Mouse (Mus musculus) cerebellum, postnatal 10 days (tissue): ENCODE data around the gene Rab35.

Experiments
- DNase-seq, 2 experiments: peaks; one replicate each; pipeline ENCODE4 v3.0.0; 2021; ENCODE audit warnings: mixed read lengths in 2 of 2

The Rab35 gene

DNA sequence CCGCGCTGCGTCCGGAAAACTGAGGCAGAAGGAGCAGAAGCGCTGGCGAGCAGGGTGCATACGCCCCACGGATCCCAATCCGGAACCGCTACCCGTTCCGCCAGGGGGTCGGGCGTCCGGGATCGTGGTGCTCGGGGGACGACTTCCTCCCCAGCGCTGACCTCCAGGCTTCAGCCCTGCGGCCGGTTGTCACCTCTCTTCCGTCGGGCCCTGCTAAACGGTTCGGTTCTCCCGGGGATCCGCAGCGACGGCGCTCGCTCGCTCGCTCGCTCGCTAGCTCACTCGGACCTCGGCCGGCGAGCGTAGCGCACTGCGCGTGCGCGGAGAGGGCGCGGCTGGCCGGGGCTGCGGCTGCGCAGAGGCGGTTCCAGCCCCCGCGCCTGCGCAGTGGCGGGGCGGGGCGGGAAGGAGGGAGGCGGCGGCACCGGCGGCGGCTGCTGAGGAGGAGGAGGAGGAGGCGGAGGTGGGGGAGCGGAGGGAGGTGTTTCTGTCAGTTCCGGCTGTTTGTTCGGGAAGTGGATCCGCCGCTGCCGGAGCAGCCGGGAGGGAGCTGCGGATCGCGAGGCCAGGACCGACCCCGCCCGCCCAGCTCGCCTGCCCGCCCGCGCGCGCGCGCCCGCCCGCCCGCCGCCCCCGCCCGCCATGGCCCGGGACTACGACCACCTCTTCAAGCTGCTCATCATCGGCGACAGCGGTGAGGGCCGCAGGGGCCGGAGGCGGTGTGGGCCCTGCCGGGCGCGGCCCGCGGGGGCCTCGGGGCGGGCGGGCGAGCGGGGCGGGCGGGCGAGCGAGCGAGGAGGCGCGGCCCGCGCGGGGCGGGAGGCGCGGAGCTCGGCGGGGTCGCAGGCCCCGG is at the start of gene Rab35:
Gene Rab35 (plus strand): TSS at position 404 of the 853 bp plus-strand sequence.
- DNase-seq, result peak; percentile 95 to 98

DNA sequence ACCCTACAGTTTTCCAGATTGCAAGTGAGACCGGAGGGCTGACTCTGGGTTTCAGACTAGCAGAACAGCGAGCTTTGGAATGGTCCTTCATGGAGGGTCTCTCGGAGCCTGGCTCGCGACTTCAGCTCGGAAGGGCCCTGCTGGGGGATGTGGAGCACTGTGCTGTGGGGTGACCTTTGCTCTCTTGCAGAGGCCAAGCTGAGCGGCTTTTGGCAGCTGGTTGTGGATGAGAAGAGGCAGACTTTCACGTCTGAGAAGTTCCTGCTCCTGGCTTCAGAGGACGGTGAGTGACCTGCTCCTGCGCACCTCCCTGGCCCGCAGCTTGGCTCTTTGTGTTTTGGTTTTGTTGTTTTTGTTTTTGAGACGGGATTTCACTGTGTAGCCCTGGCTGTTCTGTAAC is 46.1 kb upstream of the Rab35 start:
- DNase-seq, result no peak

DNA sequence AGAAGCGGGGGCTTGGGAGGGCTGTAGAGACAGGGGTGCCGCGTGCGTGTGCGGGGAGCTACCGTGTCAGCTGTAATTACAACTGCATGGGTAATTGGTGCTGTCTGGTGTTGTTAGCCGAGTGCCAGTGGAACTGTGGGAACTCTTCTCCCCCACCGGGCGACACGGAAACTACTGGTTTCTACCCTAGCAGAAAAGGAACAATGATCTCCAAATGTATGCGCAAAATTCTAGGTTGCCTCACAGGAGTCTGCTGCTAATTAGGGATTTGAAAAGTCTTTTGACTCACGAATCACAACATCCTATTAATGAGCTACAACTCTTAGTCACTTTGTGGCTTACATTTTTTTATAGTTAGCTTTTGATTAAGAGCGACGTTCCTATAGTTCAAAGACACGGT is 45.5 kb upstream of the Rab35 start:
- no peak for DNase-seq

DNA sequence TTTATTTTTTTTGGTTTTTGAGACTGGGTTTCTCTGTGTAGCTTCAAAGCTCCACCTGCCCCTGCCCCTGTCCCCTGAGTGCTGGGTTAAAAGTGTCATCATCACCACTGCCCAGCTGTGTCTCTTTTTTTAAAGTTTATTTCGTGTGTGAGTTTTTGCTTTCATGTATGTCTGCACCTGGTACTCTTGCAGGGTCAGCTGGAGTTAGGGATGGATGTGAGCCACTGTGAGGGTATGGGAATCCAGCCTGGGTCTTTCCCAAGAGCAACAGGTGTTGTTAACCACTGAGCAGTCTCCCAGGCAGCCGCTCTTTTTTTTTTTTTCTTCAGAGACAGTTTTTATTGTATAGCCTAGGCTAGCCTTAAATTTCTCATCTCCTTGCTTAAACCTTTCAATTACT is 44.9 kb upstream of the Rab35 start:
- DNase-seq, result no peak

DNA sequence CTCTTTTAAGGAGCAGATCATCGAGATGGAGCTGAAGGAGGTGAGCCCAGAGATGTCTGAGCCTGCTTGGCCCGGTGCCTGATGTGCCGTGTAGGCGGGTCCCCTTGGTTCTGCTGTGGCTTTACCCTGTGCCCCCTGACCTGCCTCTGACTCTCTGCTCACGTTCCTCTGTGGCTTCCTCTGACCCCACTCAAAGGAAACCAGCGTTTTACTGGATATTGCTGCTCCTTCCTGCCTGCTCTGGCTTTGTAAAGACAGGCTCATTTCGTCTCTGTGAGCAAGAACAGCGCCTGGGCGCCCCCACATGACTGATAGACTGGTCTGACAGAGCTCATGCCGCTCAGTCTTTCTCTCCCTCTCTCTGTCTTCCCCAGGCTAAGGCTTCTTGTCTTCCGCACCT is 40.7 kb upstream of the Rab35 start:
- no peak for DNase-seq

DNA sequence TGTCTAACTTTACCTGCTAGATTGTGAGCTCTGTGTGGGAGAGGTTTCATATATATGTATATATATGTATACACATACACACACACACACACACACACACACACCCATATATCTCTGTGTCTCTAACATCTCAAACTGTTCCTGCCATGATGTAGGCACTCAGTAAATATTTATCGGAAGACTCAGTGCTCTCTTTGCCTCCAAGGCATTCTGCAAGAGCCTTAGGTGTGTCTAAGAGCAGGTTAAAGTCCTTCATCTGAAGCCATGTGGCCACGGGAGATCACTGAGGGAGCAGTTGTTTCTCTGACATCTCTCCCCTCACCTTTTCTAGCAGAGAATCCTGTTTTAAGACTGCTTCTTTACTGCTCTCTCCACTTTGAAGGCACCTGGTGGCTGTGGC is 40.2 kb upstream of the Rab35 start:
- no peak for DNase-seq

DNA sequence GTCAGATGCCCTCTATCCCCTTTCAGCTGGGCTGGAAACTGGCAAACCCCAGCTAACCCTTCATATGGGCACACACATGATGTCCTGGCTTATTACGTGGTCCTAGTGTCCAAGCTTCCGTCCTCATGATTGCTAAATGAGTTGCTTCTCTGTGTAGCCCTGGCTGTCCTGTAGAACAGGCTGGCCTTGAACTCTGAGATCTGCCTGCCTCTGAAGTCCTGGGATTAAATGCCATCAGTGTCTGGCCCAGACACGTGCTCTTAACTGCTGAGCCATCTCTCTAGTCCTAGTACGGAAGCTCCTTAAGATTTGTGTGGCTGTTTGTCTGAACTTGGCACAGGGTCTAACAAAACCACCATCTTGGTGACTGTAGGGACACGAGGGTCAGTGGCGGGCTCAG is 28.1 kb upstream of the Rab35 start:
- no peak for DNase-seq

DNA sequence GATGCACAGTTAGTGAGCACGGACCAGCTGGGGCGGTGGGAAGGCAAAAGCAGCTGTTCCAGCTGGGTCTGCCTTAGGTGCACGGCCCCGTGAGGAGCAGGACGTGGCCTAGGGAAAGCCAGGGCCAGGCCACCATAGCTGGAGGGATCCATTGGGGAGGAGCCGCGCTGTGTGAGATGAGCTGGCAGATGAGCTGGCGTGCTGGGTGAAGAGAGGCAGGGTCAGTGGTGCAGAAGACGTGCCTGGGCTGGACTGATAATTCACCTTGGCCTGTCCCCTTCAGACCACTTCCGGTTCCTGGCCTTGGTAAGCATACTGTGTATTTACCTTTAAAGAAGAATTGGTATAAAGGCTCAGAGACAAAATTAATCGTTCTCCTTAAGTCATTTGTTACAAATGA is 20.1 kb upstream of the Rab35 start:
- DNase-seq, result no peak

DNA sequence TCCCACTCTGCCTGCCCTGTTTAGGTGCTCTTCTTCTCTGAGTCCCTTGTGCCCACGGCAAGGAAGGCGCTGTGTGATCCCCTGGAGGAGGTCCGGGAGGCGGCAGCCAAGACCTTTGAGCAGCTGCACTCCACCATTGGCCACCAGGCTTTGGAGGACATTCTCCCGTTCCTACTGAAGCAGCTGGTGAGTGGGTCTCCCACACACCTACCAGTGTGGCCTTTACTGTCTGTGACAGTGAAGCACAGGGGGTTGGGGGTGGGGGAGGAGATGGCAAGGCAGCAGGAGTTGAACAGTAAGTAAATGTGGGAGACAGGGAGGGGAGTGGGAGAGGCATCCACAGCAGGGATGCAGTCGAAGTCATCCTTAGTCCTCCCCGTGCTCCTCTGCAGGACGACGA is 18.4 kb upstream of the Rab35 start:
- DNase-seq, result no peak

DNA sequence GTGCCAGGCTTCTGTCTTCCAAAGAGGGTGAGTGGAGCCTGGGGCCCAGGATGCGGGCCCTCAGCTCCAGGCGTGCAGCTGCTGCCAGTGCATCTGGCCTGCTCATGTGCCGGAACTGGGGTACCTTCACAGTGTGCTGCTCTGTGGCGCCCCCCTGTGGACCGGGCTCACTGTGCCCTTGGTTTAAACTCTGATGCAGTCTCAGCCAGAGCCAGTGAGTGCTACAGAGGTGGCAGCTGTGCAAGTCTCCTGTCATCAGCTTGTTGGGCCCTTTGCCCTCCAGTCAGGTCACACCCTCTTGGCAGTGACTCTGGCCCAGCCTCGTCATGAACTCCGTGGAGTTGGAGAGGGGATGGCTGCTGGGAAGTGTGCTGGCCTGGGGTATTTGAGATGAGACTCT is 16.8 kb upstream of the Rab35 start:
- peak; percentile 51 to 65 for DNase-seq

DNA sequence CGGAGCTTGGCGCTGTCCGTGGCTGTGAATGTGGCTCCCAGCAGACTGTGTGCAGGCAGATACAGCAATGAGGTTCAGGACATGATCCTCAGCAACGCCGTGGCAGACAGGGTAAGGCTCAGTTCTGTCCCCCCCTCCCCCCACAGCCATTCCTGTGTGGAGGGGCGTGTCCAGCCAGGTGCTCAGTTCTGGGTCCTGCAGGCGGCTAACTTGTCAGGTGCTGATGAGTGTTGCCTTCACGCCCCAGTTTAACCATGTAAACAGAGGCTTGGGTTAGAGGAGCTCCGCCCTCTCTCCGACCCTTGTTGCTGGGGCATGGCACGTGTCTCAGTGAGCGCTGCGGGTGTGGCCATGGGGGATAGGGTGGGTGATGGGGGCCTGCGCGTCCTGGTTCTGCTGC is 12.0 kb upstream of the Rab35 start:
- DNase-seq, result no peak

DNA sequence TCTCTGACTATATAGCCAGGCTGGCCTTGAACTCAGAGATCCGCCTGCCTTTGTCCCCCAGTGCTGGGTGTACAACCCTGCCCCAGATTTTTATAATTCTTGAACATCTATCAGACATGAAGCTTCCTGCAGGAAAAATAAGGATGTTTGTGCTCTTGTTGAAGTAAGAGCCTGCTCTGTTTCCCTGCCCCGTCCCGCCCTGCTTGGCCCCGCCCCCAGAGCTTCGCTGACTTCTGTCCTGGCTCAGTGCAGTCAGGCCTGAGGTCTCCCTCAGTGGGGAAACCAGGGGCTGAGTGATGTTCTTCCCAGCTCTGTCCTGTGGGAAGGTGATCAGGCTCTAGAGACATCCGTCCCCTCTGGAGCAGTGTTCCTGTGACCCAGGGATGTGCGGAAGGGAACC is 9.0 kb upstream of the Rab35 start:
- DNase-seq, result no peak

DNA sequence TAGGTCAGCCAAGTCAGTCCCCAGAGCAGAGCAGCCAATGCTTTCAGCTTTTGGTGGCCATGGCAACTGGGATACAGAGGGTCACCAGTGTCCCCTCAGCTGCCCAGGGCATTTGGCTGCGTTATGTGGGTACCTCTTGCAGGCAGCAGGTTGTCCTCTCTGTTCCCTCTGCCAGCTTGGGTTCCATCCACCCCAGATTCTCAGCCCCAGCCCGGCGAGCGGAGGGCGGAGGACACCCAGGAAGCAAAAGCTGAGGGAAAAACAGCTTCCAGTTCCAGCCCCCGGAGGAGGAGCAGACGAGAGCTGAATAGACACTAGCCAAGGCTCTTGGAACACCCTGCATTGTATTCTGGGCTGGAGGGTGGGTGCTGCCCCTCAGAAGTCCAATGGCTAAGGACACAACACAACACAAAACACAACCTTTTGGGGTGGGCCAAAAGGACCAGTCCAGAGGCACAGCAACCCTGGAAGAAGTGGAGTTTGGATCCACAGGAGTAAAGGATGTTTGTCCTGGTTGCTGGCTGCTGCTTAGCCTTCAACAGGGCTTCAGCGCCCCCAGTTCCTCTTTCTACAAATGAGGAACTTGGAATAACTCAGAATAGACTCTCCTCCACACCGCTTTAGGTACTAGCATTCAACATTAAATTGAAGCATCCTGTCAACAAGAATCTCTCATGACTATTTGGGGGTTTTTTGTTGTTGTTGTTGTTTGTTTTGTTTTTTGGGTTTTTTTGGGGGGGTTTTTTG is 7.8 kb upstream of the Rab35 start:
- DNase-seq, result no peak

DNA sequence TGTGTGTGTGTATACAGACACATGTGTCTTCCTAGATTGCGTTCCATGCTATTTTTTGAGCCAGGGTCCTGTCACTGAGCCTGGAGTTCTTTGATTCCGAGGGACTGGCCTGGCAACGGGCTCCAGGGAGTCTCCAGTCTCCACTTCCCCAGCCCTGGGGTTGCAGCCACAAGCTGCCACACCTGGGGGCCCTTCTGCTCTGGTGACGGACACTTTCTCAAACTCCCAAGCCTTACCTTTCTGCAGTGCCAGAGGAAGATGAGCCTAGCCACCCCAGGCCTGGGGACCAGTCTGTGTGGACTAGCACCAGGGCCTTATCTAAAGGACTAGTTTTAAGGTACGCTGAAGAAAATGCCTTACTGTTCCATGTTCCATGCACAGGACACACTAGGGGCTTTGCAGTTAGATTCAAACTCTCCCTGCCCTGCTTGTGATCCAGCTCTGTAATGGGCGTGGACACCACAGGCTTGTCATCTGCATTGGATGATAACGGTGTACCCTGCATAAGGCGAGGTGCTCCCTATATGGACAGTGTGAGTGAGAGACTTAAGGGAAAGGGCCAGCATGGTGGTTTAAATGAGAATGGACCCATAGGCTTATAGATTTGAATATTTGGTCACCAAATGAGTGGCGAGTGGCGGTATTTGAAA is 5.3 kb upstream of the Rab35 start:
- no peak for DNase-seq

DNA sequence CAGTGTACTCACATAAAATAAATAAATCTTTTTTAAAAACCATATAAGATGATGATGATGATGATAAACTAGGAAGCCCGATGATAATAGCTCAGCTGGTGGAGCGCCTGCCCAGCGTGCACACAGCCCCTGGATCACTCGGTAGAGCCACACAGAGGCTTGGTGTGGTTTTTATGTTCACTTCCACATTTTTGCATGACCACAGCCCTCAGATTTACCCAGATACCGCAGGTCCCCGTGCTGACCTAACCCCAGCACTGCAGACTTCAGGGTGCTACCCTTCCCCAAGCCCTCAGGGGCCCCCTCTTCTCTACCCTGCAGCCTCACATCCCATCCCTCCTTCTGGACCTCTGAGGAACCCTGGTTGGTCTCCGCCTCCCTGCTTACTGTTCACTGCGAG is 3.6 kb upstream of the Rab35 start:
- DNase-seq, result no peak

DNA sequence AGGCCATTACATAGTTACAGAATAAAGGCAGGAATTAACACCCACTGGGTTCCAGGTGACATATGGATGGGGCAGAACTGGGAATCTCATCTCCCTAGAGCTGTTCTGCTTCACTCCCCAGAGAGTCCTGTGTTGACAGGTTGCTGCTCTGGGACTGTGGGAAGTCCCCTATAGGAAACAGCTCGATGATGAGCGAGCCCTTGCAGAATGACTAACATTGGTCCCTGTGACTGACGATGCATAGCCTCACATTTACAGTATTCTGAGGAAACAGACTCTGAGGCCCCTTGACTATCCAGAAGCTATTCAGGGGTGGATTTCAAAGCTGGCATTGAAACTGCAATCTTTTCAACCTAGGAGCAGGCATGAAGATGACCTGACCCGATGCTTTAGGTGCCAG is 2.0 kb upstream of the Rab35 start:
- no peak for DNase-seq

DNA sequence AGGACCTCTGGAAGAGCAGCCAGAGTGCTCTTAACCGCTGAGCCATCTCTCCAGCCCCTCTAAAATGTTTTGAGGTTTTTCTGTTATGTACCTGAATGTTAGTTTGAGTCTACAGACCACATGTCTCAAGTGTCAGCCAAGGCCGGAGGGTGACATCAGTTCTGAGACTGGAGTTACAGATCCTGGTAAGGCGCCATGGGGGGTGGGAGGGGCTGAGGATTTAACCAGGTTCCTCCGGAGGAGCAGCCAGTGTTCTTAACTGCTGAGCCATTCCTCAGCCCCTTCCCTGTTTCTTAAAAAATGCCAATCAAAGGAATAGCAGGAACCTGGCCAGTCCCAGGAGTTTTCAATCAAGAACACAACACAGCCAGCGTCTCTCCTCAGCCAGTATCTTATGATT is 1.4 kb upstream of the Rab35 start:
- no peak for DNase-seq

DNA sequence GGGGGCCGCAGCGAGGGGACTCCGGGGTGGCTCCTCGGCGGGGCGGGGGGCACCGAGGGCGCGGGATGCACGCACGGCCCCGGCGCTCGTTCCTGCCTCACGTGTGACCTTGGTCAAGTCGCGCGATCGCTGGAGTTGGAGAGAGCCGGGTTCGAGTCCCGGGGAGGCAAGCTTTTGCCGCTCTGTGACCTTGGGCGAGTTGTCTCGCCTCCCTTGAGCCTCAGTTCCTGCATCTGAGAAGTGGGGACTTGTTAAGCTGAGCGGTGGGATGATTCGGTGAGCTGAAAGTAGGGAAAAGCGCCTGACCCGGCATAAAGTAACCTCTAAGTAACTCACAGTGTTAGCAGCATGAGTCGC is 628 bp downstream of the Rab35 start:
- peak; percentile 62 for DNase-seq

DNA sequence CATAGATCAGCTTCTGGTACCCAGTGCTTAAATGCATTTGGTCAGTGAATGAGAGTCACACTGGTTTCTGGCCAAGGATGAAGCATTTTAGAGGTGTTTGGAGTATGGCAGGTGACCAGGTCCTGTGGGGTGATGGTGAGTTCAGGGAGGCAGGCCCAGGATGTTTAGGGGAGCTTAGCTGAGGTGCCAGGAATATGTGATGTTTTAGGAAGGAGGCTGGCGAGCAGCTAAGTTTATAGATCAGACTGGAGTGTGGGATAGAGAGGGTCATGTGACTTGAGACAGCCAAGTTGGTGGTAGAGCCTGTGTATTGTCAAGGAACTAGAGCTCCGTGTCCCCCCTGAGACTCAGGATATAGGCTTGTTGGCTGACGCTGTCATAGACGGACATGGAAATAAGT is 1.4 kb downstream of the Rab35 start:
- DNase-seq, result no peak

DNA sequence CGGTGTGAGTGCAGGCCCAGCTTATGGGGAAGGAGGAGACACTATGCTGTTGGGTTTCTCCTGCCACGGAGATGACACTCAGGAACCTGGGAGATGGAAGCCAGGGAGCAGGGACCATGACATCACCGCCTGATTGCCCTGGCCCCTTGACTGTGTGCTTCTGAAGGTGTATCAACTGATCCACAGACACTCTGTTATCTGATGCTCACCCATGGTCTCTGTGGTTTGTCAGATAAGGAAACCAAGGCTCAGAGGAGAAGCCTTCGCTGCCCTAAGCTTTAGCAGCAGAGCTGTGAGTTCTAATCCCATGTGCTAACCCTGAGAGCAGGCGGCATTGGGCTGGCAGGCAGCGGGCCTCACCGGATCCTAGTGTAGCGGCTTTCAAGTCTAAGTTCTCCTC is 2.3 kb downstream of the Rab35 start:
- DNase-seq, result no peak

DNA sequence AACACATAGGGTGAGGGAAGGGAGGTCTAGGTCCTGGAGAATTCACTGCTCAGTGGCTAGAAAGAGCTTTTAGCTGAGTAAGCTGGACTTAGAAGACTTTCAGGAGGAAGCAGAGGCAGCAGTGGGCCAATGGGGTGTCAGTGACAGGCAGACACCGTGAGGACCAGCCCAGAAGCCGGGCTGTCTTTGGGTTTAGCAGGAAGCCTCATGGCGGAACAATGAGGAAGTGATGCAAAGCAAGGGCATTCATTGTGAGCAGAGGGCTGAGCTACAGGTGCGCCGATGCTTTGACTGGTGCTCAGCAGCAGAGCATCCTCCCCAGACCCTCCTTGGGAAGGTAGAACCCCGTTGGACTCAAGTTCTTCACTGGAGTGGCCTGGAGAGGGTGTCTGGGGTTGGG is 3.8 kb downstream of the Rab35 start:
- no peak for DNase-seq

DNA sequence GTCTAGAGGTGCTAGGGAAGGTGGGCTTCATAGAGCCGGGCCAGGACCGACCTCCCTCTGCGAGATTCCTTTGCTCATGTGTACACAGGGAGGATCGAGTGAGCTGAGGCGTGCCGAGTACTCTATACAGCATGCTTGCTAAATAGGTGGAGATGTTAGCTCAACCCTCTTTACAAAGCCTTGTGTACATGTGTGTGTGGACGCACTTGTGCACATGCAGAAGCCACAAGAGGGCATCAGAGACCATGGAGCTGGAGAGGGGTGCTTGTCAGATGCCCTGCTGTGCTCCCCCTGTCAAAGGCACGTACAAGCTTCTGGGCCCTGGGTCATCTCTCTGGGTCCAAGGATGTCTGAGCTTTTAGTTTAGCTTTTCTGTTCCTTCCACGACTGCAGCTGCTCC is 12.5 kb downstream of the Rab35 start:
- peak in 1 of 2 experiments; percentile 51 for DNase-seq

DNA sequence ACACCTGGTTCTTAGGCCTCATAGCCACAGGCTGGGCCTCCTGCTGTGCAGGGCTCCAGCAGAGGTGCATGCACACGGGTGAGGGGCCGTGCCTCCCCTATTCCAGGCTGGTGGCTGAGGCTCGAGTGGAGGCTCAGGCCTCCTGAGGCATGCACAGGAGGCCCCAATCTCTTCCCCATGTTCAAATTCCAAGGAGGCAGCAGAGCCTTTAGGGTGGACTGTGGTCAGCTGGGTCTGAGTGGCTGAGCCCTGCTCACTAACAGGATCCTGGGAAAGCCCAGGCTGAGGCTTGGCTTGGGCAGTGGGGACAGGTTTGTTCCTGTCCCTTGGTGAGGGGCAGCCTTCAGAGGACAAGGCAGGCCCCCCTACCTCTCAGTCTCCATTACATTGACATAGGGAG is 17.2 kb downstream of the Rab35 start:
- no peak for DNase-seq

DNA sequence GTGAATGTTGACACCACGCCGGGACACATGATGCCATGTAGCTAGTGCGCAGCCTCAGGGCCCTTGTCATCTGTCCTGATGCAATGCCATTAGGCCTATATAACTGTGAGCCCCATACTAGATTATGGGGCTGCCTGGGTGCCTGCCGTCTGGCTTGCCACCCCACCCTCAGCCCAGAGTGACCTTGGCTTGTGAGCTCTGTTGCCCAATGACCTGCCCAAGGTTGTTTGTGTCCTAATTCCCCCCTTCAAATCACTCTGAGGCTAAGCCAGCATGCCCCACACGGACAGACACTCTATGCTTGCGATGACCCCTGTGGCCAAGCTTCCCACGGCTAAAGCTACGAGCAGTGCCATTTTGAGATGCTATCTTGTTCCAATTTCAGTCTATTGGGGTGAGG is 18.0 kb downstream of the Rab35 start:
- DNase-seq, result no peak
